In genomic region chr4:32923891-32924294, GRCm38 (mm10) we compare ENCODE assay signal across 11 mouse cellular contexts. TPM values are rescaled to one million over a fixed set of nuclear protein-coding genes. Genes with fewer than 3 reads are reported as not detected.
DNase-seq lines count a peak whose midpoint lies in the region; ATAC-seq lines count a peak whose summit lies in the region.
"Had no signal": no experiment of that assay in that cellular context is flagged by ENCODE, and none has a peak within 500 bp of the region (broad histone marks: within the 10 kb centered on the region; RNA-seq: fewer than 3 reads in every experiment).

No protein-coding gene starts in this region.

- H3K4me3 ChIP-seq in heart, embryonic 15.5 days, result no peak overlapping the region
- H3K4me3 ChIP-seq in forebrain, embryonic 16.5 days (replicated peaks; ENCODE audit: low read length), result no peak overlapping the region
- H3K4me3 ChIP-seq in midbrain, embryonic 15.5 days, result no peak overlapping the region
- H3K4me3 ChIP-seq: limb, embryonic 12.5 days had no signal

- H3K9me3 ChIP-seq in heart, embryonic 15.5 days (replicated peaks), result no peaks in the 10 kb centered on the region
- no peaks in the 10 kb centered on the region for H3K9me3 ChIP-seq in forebrain, embryonic 16.5 days (ENCODE audit: control insufficient read depth, low read length)
- H3K9me3 ChIP-seq in midbrain, embryonic 15.5 days, result no peaks in the 10 kb centered on the region
- H3K9me3 ChIP-seq: limb, embryonic 12.5 days had no signal

- H3K27ac ChIP-seq in heart, embryonic 15.5 days, result 0 out of 2 replicates have a peak overlapping the region, but pooled peaks have one; percentile 20
- peak overlapping the region; percentile 94 for H3K27ac ChIP-seq in forebrain, embryonic 16.5 days (ENCODE audit: low read length)
- H3K27ac ChIP-seq in midbrain, embryonic 15.5 days, result peak overlapping the region; percentile 85
- H3K27ac ChIP-seq: limb, embryonic 12.5 days had no signal

- no peak overlapping the region for H3K9ac ChIP-seq in heart, embryonic 15.5 days
- peak overlapping the region; percentile 43; the same call in 1 of the 2 replicates for H3K9ac ChIP-seq in forebrain, embryonic 16.5 days (replicated peaks; ENCODE audit: low read depth, low read length)
- no peak overlapping the region for H3K9ac ChIP-seq in midbrain, embryonic 15.5 days

- no peaks in the 10 kb centered on the region for H3K36me3 ChIP-seq in heart, embryonic 15.5 days
- H3K36me3 ChIP-seq in forebrain, embryonic 16.5 days (ENCODE audit: control insufficient read depth, insufficient read depth), result no peaks in the 10 kb centered on the region
- no peaks in the 10 kb centered on the region for H3K36me3 ChIP-seq in midbrain, embryonic 15.5 days (replicated peaks)
- H3K36me3 ChIP-seq: limb, embryonic 12.5 days had no signal

- no peak for DNase-seq in heart, postnatal 14 days
- peak; percentile 54 for DNase-seq in embryo, embryonic 10 days (ENCODE audit: low spot score)
- DNase-seq in cerebellum, adult 9-11 months, result no peak
- no peak for DNase-seq in frontal cortex, postnatal 10 days (ENCODE audit: low spot score in 2 of 2)
- DNase-seq in adrenal gland, postnatal 4 days (ENCODE audit: low spot score in 2 of 2), result no peak
- DNase-seq: lung, postnatal 14 days had no signal

- H3K4me1 ChIP-seq in heart, embryonic 15.5 days (replicated peaks), result peaks cover 21% of the 10 kb centered on the region
- H3K4me1 ChIP-seq in forebrain, embryonic 16.5 days (replicated peaks; ENCODE audit: control insufficient read depth, insufficient read depth, low read length), result peaks cover 30% of the 10 kb centered on the region
- peaks cover 28% of the 10 kb centered on the region for H3K4me1 ChIP-seq in midbrain, embryonic 15.5 days
- H3K4me1 ChIP-seq: limb, embryonic 12.5 days had no signal

- no peaks in the 10 kb centered on the region for H3K27me3 ChIP-seq in heart, embryonic 15.5 days
- no peaks in the 10 kb centered on the region for H3K27me3 ChIP-seq in forebrain, embryonic 16.5 days (replicated peaks; ENCODE audit: control insufficient read depth, insufficient read depth, low read length)
- no peaks in the 10 kb centered on the region for H3K27me3 ChIP-seq in midbrain, embryonic 15.5 days (replicated peaks)
- H3K27me3 ChIP-seq: limb, embryonic 12.5 days had no signal

- no peak for ATAC-seq in heart, embryonic 15.5 days (replicated peaks; ENCODE audit: insufficient number of reproducible peaks, insufficient read depth, low FRiP score, low read depth)
- ATAC-seq in forebrain, embryonic 16.5 days, result peak; percentile 68
- peak; percentile 60 for ATAC-seq in midbrain, embryonic 15.5 days (replicated peaks)

- intact Hi-C loops in heart, postnatal 14 days (cut with DNase I), result no loop called here

- peak overlapping the region; percentile 53 for H3K4me2 ChIP-seq in heart, embryonic 15.5 days
- peak overlapping the region; percentile 44 for H3K4me2 ChIP-seq in forebrain, embryonic 16.5 days (ENCODE audit: low read length)
- H3K4me2 ChIP-seq in midbrain, embryonic 15.5 days, result peak overlapping the region; percentile 43

- 38% methylated on average over 9 of the region's 9 CpGs for WGBS in heart, embryonic 15.5 days
- 3% methylated on average over 9 of the region's 9 CpGs for WGBS in forebrain, embryonic 16.5 days
- 12% methylated on average over 9 of the region's 9 CpGs for WGBS in midbrain, embryonic 15.5 days

RNA-seq across cellular contexts. Expression of gene Ankrd6, which starts 26.7 kb away (rescaled TPM):
- polyA plus RNA-seq in heart, embryonic 15.5 days (2015; fragmentation: Nextera tagmentation; extraction: Ambion mirVana), result 4.1 and 6.3 TPM in 2 replicates
- total RNA-seq in heart, postnatal 14 days (2021), result 1 to 10 TPM; 3.0 to 4.1 TPM
- 37.0 and 40.1 TPM in 2 replicates for polyA plus RNA-seq in forebrain, embryonic 16.5 days (2015; fragmentation: Nextera tagmentation; extraction: Ambion mirVana)
- 32.2 and 32.4 TPM in 2 replicates for polyA plus RNA-seq in midbrain, embryonic 15.5 days (2015; fragmentation: Nextera tagmentation; extraction: Ambion mirVana)
- 1 to 10 TPM; 7.6 to 10.0 TPM for total RNA-seq in adrenal gland, postnatal 4 days (2021)
- total RNA-seq: neutrophil, adult 5-6 weeks had no signal

RNA-seq across cellular contexts. Expression of gene Rragd, which starts 58.9 kb away (rescaled TPM):
- 42.1 and 52.3 TPM in 2 replicates for polyA plus RNA-seq in heart, embryonic 15.5 days (2015; fragmentation: Nextera tagmentation; extraction: Ambion mirVana)
- total RNA-seq in heart, postnatal 14 days (2021), result 10 to 100 TPM; 69.0 to 71.8 TPM
- 22.1 and 23.6 TPM in 2 replicates for polyA plus RNA-seq in forebrain, embryonic 16.5 days (2015; fragmentation: Nextera tagmentation; extraction: Ambion mirVana)
- 31.3 and 32.2 TPM in 2 replicates for polyA plus RNA-seq in midbrain, embryonic 15.5 days (2015; fragmentation: Nextera tagmentation; extraction: Ambion mirVana)
- 10 to 100 TPM in 1 of 2 experiments, 1 to 10 TPM in 1; 9.0 to 10.7 TPM for total RNA-seq in adrenal gland, postnatal 4 days (2021)

Comparison
In these comparisons a context has a peak if more than half of its experiments do, and no peak if none do; other contexts are left out.
1. H3K27ac ChIP-seq: peak in every context shown above with its lines; median percentile 94 in forebrain, embryonic 16.5 days; 85 in midbrain, embryonic 15.5 days; 20 in heart, embryonic 15.5 days.